Mouse (Mus musculus) neural tube, embryonic 15.5 days (tissue): ENCODE results near the gene Ppfia4. TPM values are rescaled to one million over a fixed set of nuclear protein-coding genes. Genes with fewer than 3 reads are reported as not detected.

Source experiments
- ATAC-seq: fragments of 200-750 bp; cut with Nextera tagmentation; 2 replicates; pipeline ENCODE4 v1.8.0; 2017; ENCODE audit warnings: mild to moderate bottlenecking, moderate TSS enrichment, moderate library complexity; ENCODE audit not compliant: low FRiP score
- H3K27ac ChIP-seq: fragments of 300-500 bp; sonication (generic); replicated peaks from 2 replicates; pipeline ENCODE4 v1.5.1; 2015; ENCODE audit warnings: mild to moderate bottlenecking, inconsistent platforms
- H3K27me3 ChIP-seq: fragments of 300-500 bp; sonication (generic); replicated peaks from 2 replicates; pipeline ENCODE4 v1.6.1; 2015; ENCODE audit warnings: inconsistent platforms
- H3K36me3 ChIP-seq: fragments of 300-500 bp; sonication (generic); 2 replicates; pipeline ENCODE4 v1.6.1; 2015; ENCODE audit warnings: inconsistent platforms
- H3K4me1 ChIP-seq: fragments of 300-500 bp; sonication (generic); 2 replicates; pipeline ENCODE4 v1.6.1; 2015; ENCODE audit warnings: inconsistent platforms
- H3K4me2 ChIP-seq: fragments of 300-500 bp; sonication (generic); 2 replicates; pipeline ENCODE4 v1.6.1; 2015; ENCODE audit warnings: inconsistent platforms, mild to moderate bottlenecking, moderate library complexity
- H3K4me3 ChIP-seq: fragments of 300-500 bp; sonication (generic); replicated peaks from 2 replicates; pipeline ENCODE4 v1.5.1; 2015; ENCODE audit warnings: mild to moderate bottlenecking, inconsistent platforms
- H3K9ac ChIP-seq: fragments of 300-500 bp; sonication (generic); replicated peaks from 2 replicates; pipeline ENCODE4 v1.6.1; 2015; ENCODE audit warnings: mild to moderate bottlenecking, inconsistent platforms
- H3K9me3 ChIP-seq: fragments of 300-500 bp; sonication (generic); replicated peaks from 2 replicates; pipeline ENCODE4 v1.6.1; 2016; ENCODE audit warnings: inconsistent platforms
- WGBS: fragments of 180-500 bp; shearing (Covaris S2); methylation state at CpG from one replicate; pipeline ENCODE4 v1.1.7; 2015; ENCODE audit warnings: mixed read lengths; 5-methylcytosine and 5-hydroxymethylcytosine counted together
- polyA plus RNA-seq: library from polyadenylated mRNA; unstranded; fragments of >200 nt; fragmentation: Nextera tagmentation; extraction: Ambion mirVana; gene quantifications from 2 replicates; pipeline ENCODE4 v1.2.1, GENCODE M21; 2015

The Ppfia4 gene
- 29.1 and 31.6 TPM in 2 replicates for polyA plus RNA-seq

DNA sequence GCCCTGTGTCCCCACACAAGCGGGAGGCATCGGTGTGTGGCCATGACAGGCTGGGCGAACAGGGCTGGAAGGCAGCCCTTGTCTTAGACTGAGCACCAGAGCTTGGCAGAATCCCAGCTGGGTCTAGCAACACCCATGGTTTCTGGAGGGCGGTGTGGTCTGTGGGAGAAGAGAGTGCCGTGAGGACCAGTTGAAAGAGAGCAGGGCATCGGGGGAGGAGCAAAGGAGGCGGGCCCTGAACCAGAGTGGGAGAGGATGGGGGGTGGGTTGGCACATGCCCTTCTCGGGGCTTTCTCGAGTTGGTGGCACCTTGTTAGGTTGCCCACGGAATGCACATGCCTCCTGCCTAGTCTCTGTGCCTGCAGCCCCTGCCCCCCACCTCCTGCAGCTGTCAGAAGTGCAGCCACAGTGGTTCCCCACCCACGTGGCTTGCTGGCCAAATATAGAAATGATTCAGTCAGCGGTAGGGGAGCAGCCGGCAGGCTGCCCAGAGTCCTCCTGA, at the start of gene Ppfia4:
Ppfia4 (minus strand) TSS at position 159 of the 502 bp plus-strand sequence.
- peak within 1 kb of the TSS; percentile 6; the same call in 1 of the 2 replicates for H3K4me2 ChIP-seq
- ATAC-seq = peak; percentile 42; the same call in 1 of the 2 replicates
- 0 out of 2 replicates have a peak, but pooled peaks cover 2% of the 10 kb centered on the region for H3K36me3 ChIP-seq
- 0 out of 2 replicates have a peak within 1 kb of the TSS, but pooled peaks have one; percentile 7 for H3K9ac ChIP-seq
- no peaks in the 10 kb centered on the region for H3K27me3 ChIP-seq
- no peak within 1 kb of the TSS for H3K27ac ChIP-seq
- H3K4me3 ChIP-seq = no peak within 1 kb of the TSS
- H3K4me1 ChIP-seq = peaks cover 11% of the 10 kb centered on the region
- no peaks in the 10 kb centered on the region for H3K9me3 ChIP-seq
- 52% methylated on average over 13 of the region's 13 CpGs for WGBS

GRCm38 (mm10) chr1:134381795-134382625, 49.3 kb upstream of the Ppfia4 start:
- Histone ChIP-seq H3K27me3 (0 out of 2 replicates have a peak, but pooled peaks cover 5% of the 10 kb centered on the region), H3K4me2 (peak overlapping the region; percentile 61), H3K4me3 (peak overlapping the region; percentile 32), H3K36me3 (no peaks in the 10 kb centered on the region), H3K27ac (no peak overlapping the region), H3K9ac (peak overlapping the region; percentile 17; the same call in 1 of the 2 replicates), H3K4me1 (peaks cover 10% of the 10 kb centered on the region), H3K9me3 (no peaks in the 10 kb centered on the region)
- no peak for ATAC-seq
- 12% methylated on average over 19 of the region's 19 CpGs for WGBS

DNA sequence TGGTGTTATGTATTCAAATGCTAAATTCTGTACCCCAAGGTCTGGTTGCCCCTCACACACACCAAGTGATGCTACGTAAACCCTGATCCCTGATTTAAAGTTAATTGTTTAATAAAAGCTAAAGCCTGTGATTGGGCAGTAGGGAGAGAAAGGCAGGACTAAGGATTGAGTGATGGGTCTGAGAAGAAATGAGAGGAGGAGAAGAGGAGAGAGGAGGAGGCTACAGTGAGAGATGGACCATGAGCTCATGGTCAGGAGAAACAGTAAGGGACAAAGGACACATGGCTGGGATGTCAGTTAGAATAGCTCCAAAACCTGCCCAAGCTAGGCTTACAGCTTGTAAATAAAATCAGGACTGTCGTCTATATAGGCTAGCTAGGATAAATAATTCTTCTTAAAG, 48.3 kb upstream of the Ppfia4 start:
- no peak overlapping the region for H3K9ac ChIP-seq
- H3K4me2 ChIP-seq = no peak overlapping the region
- peaks cover 10% of the 10 kb centered on the region for H3K4me1 ChIP-seq
- H3K4me3 ChIP-seq = no peak overlapping the region
- H3K9me3 ChIP-seq = no peaks in the 10 kb centered on the region
- no peak for ATAC-seq
- no peaks in the 10 kb centered on the region for H3K36me3 ChIP-seq
- WGBS = 82% methylated on average over 2 of the region's 2 CpGs
- 0 out of 2 replicates have a peak, but pooled peaks cover 5% of the 10 kb centered on the region for H3K27me3 ChIP-seq
- H3K27ac ChIP-seq = no peak overlapping the region

DNA sequence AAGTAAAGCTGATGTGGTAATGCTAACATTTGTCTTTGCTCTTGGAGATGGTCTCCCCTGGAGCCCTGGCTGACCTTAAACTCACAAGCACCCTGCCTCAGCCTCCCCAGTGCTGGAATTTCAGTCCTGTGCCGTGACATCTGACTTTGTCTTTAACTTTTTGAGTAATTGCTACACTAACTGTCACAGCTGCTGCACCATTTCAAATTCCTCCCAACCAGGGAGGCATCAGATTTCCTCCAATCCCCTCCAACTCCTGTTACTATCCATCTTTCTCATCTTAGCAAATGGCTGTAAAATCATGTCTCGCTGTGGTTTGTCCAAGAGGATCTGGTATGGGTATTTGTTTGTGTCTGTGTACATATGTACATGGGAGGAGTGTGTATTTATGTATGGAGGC, 41.4 kb upstream of the Ppfia4 start:
- Histone ChIP-seq H3K36me3 (no peaks in the 10 kb centered on the region), H3K9me3 (no peaks in the 10 kb centered on the region), H3K4me1 (no peaks in the 10 kb centered on the region), H3K27ac (no peak overlapping the region), H3K9ac (no peak overlapping the region), H3K4me3 (no peak overlapping the region), H3K4me2 (no peak overlapping the region), H3K27me3 (no peaks in the 10 kb centered on the region)
- no peak for ATAC-seq
- WGBS = 73% methylated on average over 2 of the region's 2 CpGs

- no peaks in the 10 kb centered on the region for H3K4me1 ChIP-seq
- no peaks in the 10 kb centered on the region for H3K9me3 ChIP-seq
- no peak for ATAC-seq
- no peak overlapping the region for H3K4me3 ChIP-seq
- WGBS = 53% methylated on average over 9 of the region's 9 CpGs
- H3K27me3 ChIP-seq = no peaks in the 10 kb centered on the region
- H3K9ac ChIP-seq = no peak overlapping the region
- no peaks in the 10 kb centered on the region for H3K36me3 ChIP-seq
- no peak overlapping the region for H3K4me2 ChIP-seq
- no peak overlapping the region for H3K27ac ChIP-seq
Measured at GRCm38 (mm10) chr1:134368777-134369337, 36.1 kb upstream of the Ppfia4 start.

DNA sequence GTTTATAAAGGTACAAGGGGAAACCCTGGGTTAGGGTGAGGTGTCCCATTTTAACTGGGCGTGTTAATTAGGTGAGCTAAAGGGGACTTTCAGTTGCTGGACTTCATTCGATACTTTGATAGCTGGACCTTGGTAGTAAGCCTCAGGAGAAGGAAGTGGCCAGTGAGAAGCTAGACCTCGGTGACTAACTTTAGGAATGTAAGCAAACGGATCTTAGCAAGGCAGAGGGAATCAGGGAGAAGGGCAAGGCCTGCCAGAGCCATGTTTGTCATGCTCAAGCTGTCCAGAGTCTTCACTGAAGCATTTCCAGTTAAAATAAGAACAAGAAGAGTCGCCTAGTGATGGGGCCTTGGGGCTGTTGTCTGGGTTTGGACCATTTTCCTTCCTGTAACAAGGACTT, 32.8 kb upstream of the Ppfia4 start:
- Histone ChIP-seq H3K4me3 (no peak overlapping the region), H3K9ac (no peak overlapping the region), H3K9me3 (no peaks in the 10 kb centered on the region), H3K4me1 (peaks cover 12% of the 10 kb centered on the region), H3K36me3 (no peaks in the 10 kb centered on the region), H3K27ac (no peak overlapping the region), H3K4me2 (no peak overlapping the region), H3K27me3 (no peaks in the 10 kb centered on the region)
- 72% methylated on average over 5 of the region's 5 CpGs for WGBS
- no peak for ATAC-seq

- Histone ChIP-seq H3K36me3 (peaks cover 10% of the 10 kb centered on the region), H3K4me2 (no peak overlapping the region), H3K9ac (no peak overlapping the region), H3K27me3 (no peaks in the 10 kb centered on the region), H3K27ac (no peak overlapping the region), H3K4me3 (no peak overlapping the region), H3K9me3 (no peaks in the 10 kb centered on the region), H3K4me1 (peaks cover 27% of the 10 kb centered on the region)
- WGBS = 80% methylated on average over 4 of the region's 4 CpGs
- no peak for ATAC-seq
Measured at GRCm38 (mm10) chr1:134363194-134363593, 30.5 kb upstream of the Ppfia4 start.

DNA sequence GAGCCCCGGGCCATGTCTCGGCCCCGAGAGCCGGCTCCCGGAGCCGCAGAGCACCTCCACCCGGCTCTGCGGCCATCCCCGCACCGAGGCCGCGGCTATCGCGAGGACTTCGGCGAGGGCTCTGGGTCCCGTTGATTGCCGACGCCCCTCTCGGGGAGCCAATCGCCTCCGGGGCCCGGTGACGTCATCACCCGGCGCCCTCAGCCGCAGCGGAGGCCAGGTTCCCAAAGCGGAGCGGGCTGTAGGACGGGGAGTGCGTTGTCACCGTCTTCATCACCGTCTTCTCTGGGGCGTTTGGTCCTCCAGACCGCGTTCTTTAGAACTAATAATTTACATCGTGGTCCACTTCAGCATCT, 29.1 kb upstream of the Ppfia4 start, which contains the start of gene Tmem183a:
Tmem183a (minus strand) TSS at position 123 of the 356 bp plus-strand sequence.
- Histone ChIP-seq H3K4me3 (peak within 1 kb of the TSS; percentile 91), H3K4me1 (peaks cover 27% of the 10 kb centered on the region), H3K27me3 (no peaks in the 10 kb centered on the region), H3K9ac (peak within 1 kb of the TSS; percentile 93), H3K27ac (peak within 1 kb of the TSS; percentile 87), H3K4me2 (peak within 1 kb of the TSS; percentile 85), H3K9me3 (no peaks in the 10 kb centered on the region), H3K36me3 (peaks cover 20% of the 10 kb centered on the region)
- peak; percentile 97 for ATAC-seq
- under 1% methylated on average over 38 of the region's 38 CpGs for WGBS

- no peaks in the 10 kb centered on the region for H3K27me3 ChIP-seq
- H3K4me1 ChIP-seq = peaks cover 27% of the 10 kb centered on the region
- peak overlapping the region; percentile 85 for H3K4me2 ChIP-seq
- ATAC-seq = peak; percentile 83
- H3K9ac ChIP-seq = peak overlapping the region; percentile 93
- peak overlapping the region; percentile 91 for H3K4me3 ChIP-seq
- peaks cover 21% of the 10 kb centered on the region for H3K36me3 ChIP-seq
- H3K9me3 ChIP-seq = no peaks in the 10 kb centered on the region
- WGBS = 3% methylated on average over 37 of the region's 44 CpGs
- H3K27ac ChIP-seq = peak overlapping the region; percentile 87
Measured at GRCm38 (mm10) chr1:134361195-134361856, 28.6 kb upstream of the Ppfia4 start.

DNA sequence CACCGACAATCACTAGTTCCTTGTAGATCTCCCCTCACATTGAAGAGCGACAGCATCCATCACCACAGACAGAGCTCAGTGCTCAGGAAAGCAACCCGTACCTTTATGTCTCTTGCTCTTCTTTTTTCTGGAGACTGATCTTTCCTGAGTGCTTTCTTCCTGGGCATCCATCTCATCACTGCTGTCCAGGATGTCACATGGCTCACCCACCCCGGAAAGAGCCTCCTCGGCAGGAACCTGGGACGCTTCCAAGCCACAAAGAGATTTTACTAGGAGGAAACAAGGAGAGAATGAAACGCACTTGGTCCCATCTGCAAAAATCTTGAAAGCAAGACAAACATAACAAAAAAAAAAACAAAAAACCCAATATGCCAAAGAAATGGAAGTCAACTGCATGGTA, 27.9 kb upstream of the Ppfia4 start:
- H3K4me2 ChIP-seq = peak overlapping the region; percentile 85
- WGBS = 90% methylated on average over 7 of the region's 7 CpGs
- no peak for ATAC-seq
- H3K9ac ChIP-seq = peak overlapping the region; percentile 93; the same call in 1 of the 2 replicates
- H3K4me1 ChIP-seq = peaks cover 27% of the 10 kb centered on the region
- H3K36me3 ChIP-seq = peaks cover 27% of the 10 kb centered on the region
- H3K4me3 ChIP-seq = peak overlapping the region; percentile 91
- H3K27me3 ChIP-seq = no peaks in the 10 kb centered on the region
- no peak overlapping the region for H3K27ac ChIP-seq
- H3K9me3 ChIP-seq = no peaks in the 10 kb centered on the region

DNA sequence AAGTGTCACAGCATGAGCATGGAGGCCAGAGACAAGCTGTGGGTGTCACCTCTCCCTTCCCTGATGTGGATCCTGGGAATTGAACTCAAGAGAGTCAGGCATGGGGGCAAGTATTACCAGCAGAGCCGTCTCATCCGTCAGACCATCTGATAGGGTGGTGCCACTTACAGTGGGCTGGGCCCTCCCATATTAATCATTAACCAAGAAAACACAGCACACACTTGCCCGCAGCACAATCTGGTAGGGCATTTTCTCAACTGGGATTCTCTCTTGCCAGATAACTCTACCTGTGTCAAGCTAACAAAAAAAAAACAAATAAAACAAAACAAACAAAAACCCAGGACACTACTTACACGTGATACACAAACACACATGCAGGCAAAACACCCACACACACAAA, 24.7 kb upstream of the Ppfia4 start:
- 72% methylated on average over 4 of the region's 4 CpGs for WGBS
- no peak overlapping the region for H3K27ac ChIP-seq
- H3K36me3 ChIP-seq = peaks cover 58% of the 10 kb centered on the region
- no peaks in the 10 kb centered on the region for H3K9me3 ChIP-seq
- no peak for ATAC-seq
- peaks cover 25% of the 10 kb centered on the region for H3K4me1 ChIP-seq
- H3K9ac ChIP-seq = no peak overlapping the region
- no peak overlapping the region for H3K4me2 ChIP-seq
- H3K27me3 ChIP-seq = no peaks in the 10 kb centered on the region
- no peak overlapping the region for H3K4me3 ChIP-seq
